Mouse (Mus musculus): ENCODE measurements around the gene Gm13199. TPM values are rescaled to one million over a fixed set of nuclear protein-coding genes. Genes with fewer than 3 reads are reported as not detected.

The Gm13199 gene
- 1.7 TPM for polyA plus RNA-seq (2014; fragmentation: Illumina TruSeq; extraction: RNeasy Lipid Tissue Mini Kit (QIAGEN cat#74804); ENCODE audit: low read depth, low replicate concordance)

DNA sequence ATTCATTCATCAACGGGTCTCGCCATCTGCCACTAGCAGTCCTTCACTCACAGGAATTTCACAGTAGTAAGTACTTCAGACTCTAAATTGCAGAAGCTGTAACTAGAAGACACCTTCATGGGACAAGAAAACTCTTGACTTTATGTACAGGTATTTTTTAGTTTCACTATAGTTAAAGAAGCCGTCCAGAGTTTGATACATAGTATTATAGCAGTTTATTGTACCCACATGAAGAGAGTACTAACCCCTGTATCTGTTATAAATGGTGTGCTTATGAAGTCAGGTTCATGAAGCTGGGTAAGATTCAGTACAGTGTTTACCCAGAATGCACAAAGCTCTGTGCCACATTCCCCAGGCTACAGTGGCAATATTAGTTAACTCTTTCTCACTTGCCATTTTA lies at the start of gene Gm13199:
Gene Gm13199 (minus strand): TSS at position 101 of the 400 bp plus-strand sequence.

DNA sequence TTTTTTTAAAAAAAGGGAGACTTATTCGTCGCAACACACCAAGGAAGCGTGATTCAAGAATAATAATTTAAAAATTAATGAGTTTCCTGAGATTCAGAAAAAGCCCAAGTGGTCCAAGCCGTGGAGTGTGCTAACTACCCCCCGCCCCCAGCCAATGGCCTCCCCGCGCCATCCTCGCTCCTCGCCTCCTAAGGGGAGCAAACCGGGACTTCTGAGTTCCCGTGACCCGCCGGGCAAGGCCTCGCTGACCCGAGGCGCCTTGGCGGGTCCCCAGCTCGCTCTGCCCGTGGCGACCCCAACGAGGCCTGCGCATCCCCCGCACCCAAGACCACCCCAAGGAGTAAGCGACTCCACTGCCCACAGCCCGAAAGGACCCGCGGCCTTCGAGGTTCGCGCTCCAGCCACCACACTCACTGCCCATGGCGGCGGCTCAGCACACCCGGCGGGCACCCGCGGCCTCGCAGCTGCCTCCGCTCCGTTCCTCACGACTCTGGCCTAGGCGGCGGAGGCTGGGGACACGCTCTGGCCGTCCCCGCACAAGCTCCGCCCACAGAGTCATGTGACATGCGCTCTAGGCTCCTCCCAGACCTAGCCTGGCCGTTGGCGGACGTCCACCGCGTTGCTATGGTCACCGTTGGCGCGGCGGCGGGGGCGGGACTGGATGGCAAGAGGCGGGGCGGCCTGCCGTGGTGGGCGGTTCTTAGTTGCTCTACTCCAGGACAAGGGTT lies 32.3 kb upstream of the Gm13199 start, which contains the start of gene Sec61a2:
Gene Sec61a2 (minus strand): TSS at position 590 of the 728 bp plus-strand sequence.

DNA sequence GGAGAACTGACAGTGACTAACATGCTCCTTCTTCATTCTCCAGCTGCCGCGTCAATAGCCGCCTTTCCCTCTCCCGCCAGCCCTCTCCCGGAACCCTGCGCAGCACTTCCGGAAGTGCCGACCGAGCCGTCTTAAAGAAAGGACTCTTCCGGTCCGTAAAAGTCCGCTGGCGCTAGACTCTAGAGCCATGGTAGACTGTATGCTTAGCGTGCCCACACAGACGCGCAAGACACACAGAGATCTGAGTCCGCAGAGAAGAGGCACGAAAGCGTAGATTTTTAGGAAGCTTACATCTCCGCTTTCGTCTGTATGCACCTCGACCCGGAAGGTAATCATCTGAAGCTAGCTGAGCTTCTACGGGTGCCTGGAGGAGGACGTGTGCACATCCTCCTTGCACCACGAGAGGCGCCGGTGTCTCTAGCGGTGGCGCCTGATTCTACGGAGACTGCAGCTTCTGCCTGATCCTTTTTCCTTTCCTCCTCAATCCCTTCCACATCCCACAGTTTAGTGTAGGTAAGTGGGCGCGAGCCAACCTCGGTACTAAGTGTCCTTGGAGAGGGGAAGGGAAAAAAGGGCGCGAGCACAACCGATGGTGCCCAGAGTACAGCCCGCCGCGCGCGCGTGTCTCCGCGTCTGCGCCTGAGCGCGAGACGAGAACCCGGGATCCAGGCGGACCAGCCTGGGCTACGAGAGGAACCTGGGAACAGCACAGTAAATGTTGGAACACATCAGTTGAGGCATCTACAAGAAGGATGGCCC lies 17.7 kb downstream of the Gm13199 start, which contains the start of the genes Nudt5 and Cdc123:
Gene Nudt5 (plus strand): TSS at position 147 of the 759 bp plus-strand sequence.
Gene Cdc123 (minus strand): TSS at position 292 of the 759 bp plus-strand sequence.

Other genes starting within 250 kb of the Gm13199 start
- 2.5 TPM for gene Camk1d, start 148.4 kb downstream of the Gm13199 start, polyA plus RNA-seq (2014; fragmentation: Illumina TruSeq; extraction: RNeasy Lipid Tissue Mini Kit (QIAGEN cat#74804); ENCODE audit: low read depth, low replicate concordance)
- 33.4 TPM for gene Nudt5, start 17.9 kb downstream of the Gm13199 start, polyA plus RNA-seq (2014; fragmentation: Illumina TruSeq; extraction: RNeasy Lipid Tissue Mini Kit (QIAGEN cat#74804); ENCODE audit: low read depth, low replicate concordance)
- 162 TPM for gene Cdc123, start 17.8 kb downstream of the Gm13199 start, polyA plus RNA-seq (2014; fragmentation: Illumina TruSeq; extraction: RNeasy Lipid Tissue Mini Kit (QIAGEN cat#74804); ENCODE audit: low read depth, low replicate concordance)
- 53.0 TPM for gene Sec61a2, start 32.5 kb upstream of the Gm13199 start, polyA plus RNA-seq (2014; fragmentation: Illumina TruSeq; extraction: RNeasy Lipid Tissue Mini Kit (QIAGEN cat#74804); ENCODE audit: low read depth, low replicate concordance)
- 11.1 TPM for gene Dhtkd1, start 79.9 kb upstream of the Gm13199 start, polyA plus RNA-seq (2014; fragmentation: Illumina TruSeq; extraction: RNeasy Lipid Tissue Mini Kit (QIAGEN cat#74804); ENCODE audit: low read depth, low replicate concordance)
- 23.3 TPM for gene Upf2, start 88.5 kb upstream of the Gm13199 start, polyA plus RNA-seq (2014; fragmentation: Illumina TruSeq; extraction: RNeasy Lipid Tissue Mini Kit (QIAGEN cat#74804); ENCODE audit: low read depth, low replicate concordance)

All from adipose tissue, adult 10 weeks (tissue).